In the genomic region with DNA sequence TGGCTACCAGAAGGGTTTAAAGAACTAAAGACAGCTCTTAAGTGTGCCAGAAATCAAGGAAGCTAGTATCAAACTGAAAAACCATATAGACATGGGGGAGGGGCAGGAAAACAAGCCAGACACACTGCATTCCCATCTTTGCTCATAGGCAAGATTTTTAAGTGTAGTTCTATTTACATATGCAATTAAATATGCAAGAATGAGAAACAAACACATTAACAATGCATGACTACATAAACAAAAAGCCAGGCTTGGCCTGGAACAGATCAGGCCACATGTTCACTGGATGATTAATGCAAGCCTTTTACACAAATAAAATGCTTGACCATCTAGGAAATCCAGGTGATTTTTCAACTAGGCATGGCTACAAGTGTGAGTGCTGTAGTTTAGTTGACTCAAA, we compare ENCODE assay signal across 16 mouse cellular contexts.
"Had no signal": no experiment of that assay in that cellular context is flagged by ENCODE, and none has a peak within 500 bp of the region (broad histone marks: within the 10 kb centered on the region; RNA-seq: fewer than 3 reads in every experiment).

No protein-coding gene starts in this region.

- H3K36me3 ChIP-seq: neural tube, embryonic 12.5 days; neural tube, embryonic 13.5 days; neural tube, embryonic 15.5 days; stomach, embryonic 15.5 days had no signal

- H3K4me3 ChIP-seq: neural tube, embryonic 12.5 days; neural tube, embryonic 13.5 days; neural tube, embryonic 15.5 days; stomach, embryonic 15.5 days had no signal

- H3K9ac ChIP-seq: neural tube, embryonic 12.5 days; neural tube, embryonic 13.5 days; neural tube, embryonic 15.5 days; stomach, embryonic 15.5 days had no signal

- H3K4me1 ChIP-seq: neural tube, embryonic 12.5 days; neural tube, embryonic 13.5 days; neural tube, embryonic 15.5 days; stomach, embryonic 15.5 days had no signal

- H3K27ac ChIP-seq: neural tube, embryonic 12.5 days; neural tube, embryonic 13.5 days; neural tube, embryonic 15.5 days; stomach, embryonic 15.5 days; stomach, postnatal 0 days had no signal

- H3K9me3 ChIP-seq: neural tube, embryonic 12.5 days; neural tube, embryonic 13.5 days; neural tube, embryonic 15.5 days; stomach, embryonic 15.5 days had no signal

- H3K4me2 ChIP-seq: neural tube, embryonic 12.5 days; neural tube, embryonic 13.5 days; neural tube, embryonic 15.5 days; stomach, embryonic 15.5 days had no signal

- H3K27me3 ChIP-seq: neural tube, embryonic 12.5 days; neural tube, embryonic 13.5 days; neural tube, embryonic 15.5 days; stomach, embryonic 15.5 days had no signal

- DNase-seq: right cerebral cortex, adult 18-20 months; right cerebral cortex, postnatal 14 days; right cerebral cortex, postnatal 25 days; right cerebral cortex, postnatal 4 days; spleen, adult 18-20 months; thymus, adult 18-20 months; thymus, adult 2 months; thymus, postnatal 14 days; thymus, postnatal 25 days; thymus, postnatal 36 days; thymus, postnatal 4 days had no signal
